Mouse (Mus musculus) erythroblast, embryonic 14.5 days (primary cell): ENCODE measurements around the gene Mrm1. TPM values are rescaled to one million over a fixed set of nuclear protein-coding genes. Genes with fewer than 3 reads are reported as not detected.

ENCODE experiments used
- H3K27me3 ChIP-seq: 2 replicates; pipeline ENCODE4 v1.6.1; 2012; ENCODE audit warnings: inconsistent platforms; ENCODE audit not compliant: control insufficient read depth
- H3K36me3 ChIP-seq: 2 replicates; pipeline ENCODE4 v1.6.1; 2012; ENCODE audit warnings: mild to moderate bottlenecking, inconsistent platforms; ENCODE audit not compliant: control insufficient read depth
- H3K4me1 ChIP-seq: 2 replicates; pipeline ENCODE4 v1.6.1; 2012; ENCODE audit warnings: inconsistent platforms; ENCODE audit not compliant: control insufficient read depth
- H3K4me3 ChIP-seq: replicated peaks from 2 replicates; pipeline ENCODE3; 2012; ENCODE audit warnings: moderate library complexity, mild to moderate bottlenecking, inconsistent platforms
- H3K9me3 ChIP-seq: 2 replicates; pipeline ENCODE4 v1.6.1; 2012; ENCODE audit warnings: low read length, inconsistent platforms, mixed read lengths; ENCODE audit not compliant: control insufficient read depth
- GATA1 ChIP-seq: IDR thresholded peaks from 2 replicates; pipeline ENCODE4 v1.6.1; 2012; ENCODE audit warnings: low read length, inconsistent platforms, mixed read lengths
- TAL1 ChIP-seq: IDR thresholded peaks from 3 replicates; pipeline ENCODE4 v1.6.1; 2012; ENCODE audit warnings: low read length, inconsistent platforms, mixed read lengths
- polyA plus RNA-seq: library from polyadenylated mRNA; stranded (reverse); fragments of >175 nt; gene quantifications from 2 replicates; pipeline ENCODE4 v1.2.3, GENCODE M21; 2012

Gene Mrm1
- polyA plus RNA-seq, 1 experiment, result 2.5 TPM

- TF ChIP-seq GATA1, result no peak
- no peak for TF ChIP-seq TAL1
- peaks cover 41% of the 10 kb centered on the region for H3K27me3 ChIP-seq
- H3K9me3 ChIP-seq, result no peaks in the 10 kb centered on the region
- no peaks in the 10 kb centered on the region for H3K36me3 ChIP-seq
- no peak overlapping the region for H3K4me3 ChIP-seq
- peaks cover 3% of the 10 kb centered on the region for H3K4me1 ChIP-seq
Measured at GRCm38 (mm10) chr11:84790383-84790782, 28.9 kb downstream of the Mrm1 start.

- Histone ChIP-seq H3K9me3 (no peaks in the 10 kb centered on the region), H3K27me3 (peaks cover 68% of the 10 kb centered on the region), H3K36me3 (no peaks in the 10 kb centered on the region), H3K4me3 (no peak overlapping the region), H3K4me1 (no peaks in the 10 kb centered on the region)
- TF ChIP-seq GATA1 (no peak), TAL1 (no peak)
Measured at GRCm38 (mm10) chr11:84780143-84780870, 39.0 kb downstream of the Mrm1 start.

- TF ChIP-seq GATA1, result no peak
- TF ChIP-seq TAL1, result no peak
- no peaks in the 10 kb centered on the region for H3K4me1 ChIP-seq
- H3K9me3 ChIP-seq, result no peaks in the 10 kb centered on the region
- H3K4me3 ChIP-seq, result no peak overlapping the region
- peaks cover 52% of the 10 kb centered on the region for H3K27me3 ChIP-seq
- no peaks in the 10 kb centered on the region for H3K36me3 ChIP-seq
Measured at GRCm38 (mm10) chr11:84775560-84775959, 43.8 kb downstream of the Mrm1 start.

GRCm38 (mm10) chr11:84774870-84775514, 44.3 kb downstream of the Mrm1 start:
- no peak for TF ChIP-seq GATA1
- no peak for TF ChIP-seq TAL1
- H3K27me3 ChIP-seq, result peaks cover 47% of the 10 kb centered on the region
- H3K4me1 ChIP-seq, result no peaks in the 10 kb centered on the region
- H3K9me3 ChIP-seq, result no peaks in the 10 kb centered on the region
- no peaks in the 10 kb centered on the region for H3K36me3 ChIP-seq
- H3K4me3 ChIP-seq, result no peak overlapping the region

GRCm38 (mm10) chr11:84767898-84768297, 51.4 kb downstream of the Mrm1 start:
- TF ChIP-seq GATA1 (no peak), TAL1 (no peak)
- H3K4me1 ChIP-seq, result no peaks in the 10 kb centered on the region
- no peaks in the 10 kb centered on the region for H3K9me3 ChIP-seq
- peaks cover 28% of the 10 kb centered on the region for H3K27me3 ChIP-seq
- H3K36me3 ChIP-seq, result no peaks in the 10 kb centered on the region
- no peak overlapping the region for H3K4me3 ChIP-seq

- peaks cover 38% of the 10 kb centered on the region for H3K27me3 ChIP-seq
- no peaks in the 10 kb centered on the region for H3K36me3 ChIP-seq
- no peak for TF ChIP-seq TAL1
- TF ChIP-seq GATA1, result no peak
- H3K9me3 ChIP-seq, result no peaks in the 10 kb centered on the region
- no peaks in the 10 kb centered on the region for H3K4me1 ChIP-seq
- no peak overlapping the region for H3K4me3 ChIP-seq
Measured at GRCm38 (mm10) chr11:84765125-84765524, 54.2 kb downstream of the Mrm1 start.

- Histone ChIP-seq H3K9me3 (no peaks in the 10 kb centered on the region), H3K36me3 (no peaks in the 10 kb centered on the region), H3K4me3 (no peak overlapping the region), H3K27me3 (peaks cover 38% of the 10 kb centered on the region), H3K4me1 (no peaks in the 10 kb centered on the region)
- no peak for TF ChIP-seq GATA1
- TF ChIP-seq TAL1, result no peak
Measured at GRCm38 (mm10) chr11:84764527-84764961, 54.8 kb downstream of the Mrm1 start.

- H3K36me3 ChIP-seq, result no peaks in the 10 kb centered on the region
- no peaks in the 10 kb centered on the region for H3K9me3 ChIP-seq
- no peaks in the 10 kb centered on the region for H3K4me1 ChIP-seq
- H3K4me3 ChIP-seq, result no peak overlapping the region
- no peak for TF ChIP-seq GATA1
- TF ChIP-seq TAL1, result no peak
- H3K27me3 ChIP-seq, result peaks cover 38% of the 10 kb centered on the region
Measured at GRCm38 (mm10) chr11:84764116-84764515, 55.2 kb downstream of the Mrm1 start.

Other genes starting within 250 kb of the Mrm1 start
- 45.7 and 48.5 TPM in 2 replicates for gene Dhrs11, start 9.5 kb upstream of the Mrm1 start, polyA plus RNA-seq
- gene Ggnbp2, start 51.3 kb upstream of the Mrm1 start, polyA plus RNA-seq, result 10.5 and 13.1 TPM in 2 replicates
- 1.1 and 1.2 TPM in 2 replicates for gene Myo19, start 60.6 kb upstream of the Mrm1 start, polyA plus RNA-seq
- 0.11 and 0.14 TPM in 2 replicates for gene Pigw, start 60.8 kb upstream of the Mrm1 start, polyA plus RNA-seq
- gene Znhit3, start 96.9 kb upstream of the Mrm1 start, polyA plus RNA-seq, result 0.20 and 0.47 TPM in 2 replicates
- not detected in 2 replicates for gene Car4, start 138.3 kb upstream of the Mrm1 start, polyA plus RNA-seq